Mouse (Mus musculus) embryo, embryonic 9.5 days (tissue): ENCODE measurements around the gene Pcp4.

ENCODE experiments used
- DNase-seq: peaks from one replicate; pipeline ENCODE4 v3.0.0-alpha.2; 2017; ENCODE audit errors: extremely low spot score

The Pcp4 gene

DNA sequence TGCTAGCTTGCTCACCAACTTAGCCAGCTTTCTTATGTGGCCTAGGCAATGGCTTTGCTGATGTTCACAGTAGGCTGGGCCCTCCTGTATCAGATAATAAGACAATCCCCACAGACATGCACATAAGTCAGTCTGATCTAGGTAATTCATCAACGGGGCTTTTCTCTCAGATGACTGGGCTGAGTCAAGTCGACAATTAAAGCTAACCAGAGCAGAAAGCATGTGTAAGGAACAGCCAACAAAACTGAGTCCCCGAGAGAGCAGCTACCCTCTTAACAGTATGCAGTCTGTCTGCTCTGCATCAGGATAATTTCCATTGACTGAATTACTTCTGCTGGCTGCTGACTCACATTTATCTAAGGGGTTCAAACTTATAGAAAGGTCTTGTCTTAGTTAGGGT is 100.0 kb downstream of the Pcp4 start:
- DNase-seq = no peak
